Mouse (Mus musculus): ENCODE measurements around the gene Vezt.

Gene Vezt

GRCm38 (mm10) chr10:93967486-93967885 lies 68.1 kb downstream of the Vezt start:
- peak in 1 of 2 experiments; percentile 43 for DNase-seq (ENCODE audit: inconsistent age in 2 of 2, low spot score in 1 of 2)

GRCm38 (mm10) chr10:93954023-93954422 lies 81.6 kb downstream of the Vezt start:
- DNase-seq (ENCODE audit: inconsistent age in 2 of 2, low spot score in 1 of 2), result no peak

- DNase-seq (ENCODE audit: inconsistent age in 2 of 2, low spot score in 1 of 2), result no peak
These were observed 82.1 kb downstream of the Vezt start for GRCm38 (mm10) chr10:93953504-93953903.

GRCm38 (mm10) chr10:93950991-93951390 lies 84.6 kb downstream of the Vezt start:
- DNase-seq (ENCODE audit: inconsistent age in 2 of 2, low spot score in 1 of 2), result no peak

DNA sequence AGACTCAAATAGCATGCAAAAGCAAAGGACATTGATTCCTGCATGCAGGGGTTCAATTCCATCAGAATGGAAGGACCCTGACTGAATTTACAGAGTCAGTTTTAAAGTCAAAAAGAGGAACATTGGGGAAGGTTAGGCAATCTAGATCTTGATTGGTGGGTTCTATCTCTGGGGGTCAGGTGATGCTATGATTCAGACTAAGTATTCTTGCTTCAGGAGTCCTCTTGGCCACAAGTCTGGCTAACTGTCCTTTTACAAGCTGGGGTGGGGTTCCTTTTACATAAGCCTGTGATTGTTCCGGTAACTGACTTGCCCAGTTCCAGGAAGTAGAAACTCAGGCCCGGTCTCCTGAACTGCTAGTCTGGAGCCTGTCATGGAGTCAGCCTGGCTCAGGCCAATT lies 85.7 kb downstream of the Vezt start:
- DNase-seq (ENCODE audit: inconsistent age in 2 of 2, low spot score in 1 of 2), result no peak

- DNase-seq (ENCODE audit: inconsistent age in 2 of 2, low spot score in 1 of 2), result no peak
These were observed 89.6 kb downstream of the Vezt start for GRCm38 (mm10) chr10:93945843-93946499.

GRCm38 (mm10) chr10:93945364-93945763 lies 90.3 kb downstream of the Vezt start:
- peak; percentile 46 to 85 for DNase-seq (ENCODE audit: inconsistent age in 2 of 2, low spot score in 1 of 2)

DNA sequence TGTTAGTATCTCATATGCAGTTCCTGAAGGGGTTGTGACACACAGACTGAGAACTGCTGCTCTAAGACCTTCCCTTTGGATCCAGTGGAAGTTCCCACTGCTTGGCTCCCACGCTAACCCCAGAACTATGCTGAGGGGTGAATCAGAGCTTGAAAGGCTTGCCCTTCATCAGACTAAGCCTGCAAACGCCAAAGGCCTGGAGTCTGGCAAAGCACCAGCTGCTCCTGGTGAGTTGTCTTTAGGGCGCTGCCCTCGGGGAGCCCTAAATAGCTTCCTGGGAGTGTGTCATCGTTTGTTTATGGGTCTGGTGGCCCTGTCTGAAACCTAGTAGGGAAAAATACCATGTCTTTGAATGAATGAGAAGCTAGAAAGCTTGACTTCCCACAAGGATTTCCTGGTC lies 91.4 kb downstream of the Vezt start:
- peak; percentile 89 to 94 for DNase-seq (ENCODE audit: inconsistent age in 2 of 2, low spot score in 1 of 2)

GRCm38 (mm10) chr10:93940279-93940678 lies 95.3 kb downstream of the Vezt start:
- no peak for DNase-seq (ENCODE audit: inconsistent age in 2 of 2, low spot score in 1 of 2)

DNA sequence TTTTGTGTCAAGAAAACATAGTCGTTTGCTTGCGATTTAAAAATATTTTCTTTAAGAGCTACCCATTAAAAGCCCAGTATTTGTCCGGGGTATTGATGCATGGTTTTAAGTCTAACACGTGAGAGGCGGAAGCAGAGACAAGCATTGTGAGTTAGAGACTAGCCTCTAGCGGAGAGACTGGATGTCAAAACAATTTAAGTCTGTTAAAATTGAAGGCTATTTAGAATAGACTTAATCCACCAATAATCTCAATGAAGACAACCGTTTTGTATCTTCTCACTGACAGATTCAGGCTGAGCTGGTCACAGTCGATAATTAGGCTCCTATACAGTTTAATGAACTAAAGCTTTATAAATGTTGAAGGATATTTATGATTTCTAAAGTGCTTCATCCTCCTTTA lies 95.9 kb downstream of the Vezt start:
- DNase-seq (ENCODE audit: inconsistent age in 2 of 2, low spot score in 1 of 2), result no peak

GRCm38 (mm10) chr10:93938844-93939271 lies 96.8 kb downstream of the Vezt start:
- DNase-seq (ENCODE audit: inconsistent age in 2 of 2, low spot score in 1 of 2), result no peak

- DNase-seq (ENCODE audit: inconsistent age in 2 of 2, low spot score in 1 of 2), result peak; percentile 85 to 90
These were observed 101.6 kb downstream of the Vezt start for GRCm38 (mm10) chr10:93933980-93934379.

- peak; percentile 86 to 91 for DNase-seq (ENCODE audit: inconsistent age in 2 of 2, low spot score in 1 of 2)
These were observed 102.8 kb downstream of the Vezt start for GRCm38 (mm10) chr10:93932861-93933260.

DNA sequence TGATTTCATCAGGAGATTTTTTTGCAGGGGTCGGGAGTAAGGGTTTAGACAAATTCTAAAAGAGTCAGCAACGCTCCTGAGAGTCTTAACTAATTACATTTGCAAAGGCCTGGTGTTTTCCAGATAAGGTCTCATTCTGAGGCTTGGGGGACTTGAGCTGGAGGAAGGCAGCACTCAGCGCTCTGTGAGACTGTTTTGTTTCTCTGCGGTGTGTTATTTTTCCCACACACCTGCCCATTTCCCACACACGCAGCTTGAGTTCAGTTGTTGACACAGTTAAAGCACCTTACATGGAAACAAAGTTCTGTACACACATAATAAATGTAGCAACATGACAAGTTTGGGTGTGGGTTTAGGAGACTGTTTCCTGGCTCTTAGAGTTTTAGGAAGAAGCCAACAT lies 103.6 kb downstream of the Vezt start:
- no peak for DNase-seq (ENCODE audit: inconsistent age in 2 of 2, low spot score in 1 of 2)

DNA sequence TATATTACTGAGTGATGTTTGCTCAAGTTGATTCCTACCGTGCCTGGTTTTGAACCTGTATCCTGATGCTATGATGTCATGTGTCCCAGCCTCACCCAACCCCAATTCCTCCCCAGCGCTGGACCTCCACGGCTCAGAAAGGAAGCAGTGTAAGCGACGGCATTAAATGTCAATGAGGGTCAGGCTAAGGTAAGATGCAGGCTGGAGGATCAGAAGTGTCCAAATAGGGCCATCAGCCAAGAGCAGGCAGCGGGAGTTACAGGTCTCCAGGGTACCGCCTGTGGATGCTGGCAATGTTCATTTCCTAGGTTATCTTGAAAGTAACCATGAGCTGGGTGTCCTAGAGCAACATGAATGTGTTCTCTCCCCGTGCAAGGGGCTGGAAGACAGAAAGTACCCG lies 104.2 kb downstream of the Vezt start:
- no peak for DNase-seq (ENCODE audit: inconsistent age in 2 of 2, low spot score in 1 of 2)

DNA sequence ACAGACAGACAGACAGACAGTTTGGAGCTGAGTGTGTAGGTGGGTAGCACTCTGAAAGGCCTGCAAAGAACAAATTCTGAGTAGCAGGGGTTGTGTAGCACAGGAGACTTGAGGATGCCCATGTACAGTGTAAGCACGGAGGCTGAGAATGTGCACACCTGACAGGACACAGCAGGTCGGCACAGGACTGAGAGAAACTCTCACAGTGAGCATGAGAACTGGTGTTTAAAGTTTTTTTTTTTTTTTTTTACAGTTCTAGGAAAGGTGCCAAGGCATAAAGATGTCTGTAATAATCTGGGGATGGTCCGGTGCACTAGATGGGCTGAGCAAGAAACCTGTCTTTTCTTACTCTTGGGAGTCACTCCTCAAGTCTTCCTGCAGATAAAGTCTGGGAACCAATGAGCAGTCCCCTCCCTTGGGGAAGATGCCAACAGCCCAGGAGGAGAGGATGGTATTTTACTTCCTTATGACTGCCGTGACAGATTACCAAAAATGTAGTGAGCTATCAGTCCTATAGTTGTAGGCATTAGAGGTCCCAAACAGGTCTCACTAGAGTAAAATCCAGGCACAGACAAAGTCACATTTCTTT lies 105.3 kb downstream of the Vezt start:
- no peak for DNase-seq (ENCODE audit: inconsistent age in 2 of 2, low spot score in 1 of 2)

DNA sequence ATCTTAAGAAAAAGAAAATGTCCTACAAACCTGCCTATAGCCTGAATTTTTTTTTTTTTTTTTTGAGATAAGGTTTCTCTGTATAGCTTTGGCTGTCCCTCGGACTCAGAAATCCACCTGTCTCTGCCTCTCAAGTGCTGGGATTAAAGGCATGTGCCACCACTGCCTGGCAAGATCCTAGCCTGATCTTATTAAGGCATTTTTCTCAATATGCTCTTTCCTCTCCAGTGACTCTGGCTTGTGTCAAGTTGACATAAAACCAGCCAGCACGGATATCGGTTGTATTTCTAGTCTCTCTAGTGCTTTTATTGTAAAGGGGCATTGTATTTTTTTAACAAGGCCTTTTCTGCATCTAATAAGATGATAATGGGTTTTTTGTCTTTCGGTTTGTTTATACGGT lies 111.0 kb downstream of the Vezt start:
- DNase-seq (ENCODE audit: inconsistent age in 2 of 2, low spot score in 1 of 2), result no peak

DNA sequence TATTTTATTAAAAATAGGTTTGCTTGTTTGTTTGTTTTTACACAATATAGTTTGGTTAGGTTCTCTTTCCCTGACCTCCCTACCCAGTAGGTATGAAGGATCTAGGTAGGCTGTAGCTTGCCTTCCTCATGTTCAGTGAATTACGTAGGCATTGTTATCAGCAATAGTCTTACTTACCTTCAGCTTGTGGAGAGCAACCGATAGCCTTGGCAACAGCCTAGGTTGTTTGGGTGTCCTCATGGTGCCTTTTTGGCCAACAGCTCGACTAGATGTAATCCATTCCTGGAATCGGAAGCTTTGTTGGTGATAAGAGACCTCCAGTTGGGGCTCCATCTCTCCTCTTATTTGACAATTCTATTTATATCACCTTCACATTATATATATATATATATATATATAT lies 114.5 kb downstream of the Vezt start:
- DNase-seq (ENCODE audit: inconsistent age in 2 of 2, low spot score in 1 of 2), result no peak

DNA sequence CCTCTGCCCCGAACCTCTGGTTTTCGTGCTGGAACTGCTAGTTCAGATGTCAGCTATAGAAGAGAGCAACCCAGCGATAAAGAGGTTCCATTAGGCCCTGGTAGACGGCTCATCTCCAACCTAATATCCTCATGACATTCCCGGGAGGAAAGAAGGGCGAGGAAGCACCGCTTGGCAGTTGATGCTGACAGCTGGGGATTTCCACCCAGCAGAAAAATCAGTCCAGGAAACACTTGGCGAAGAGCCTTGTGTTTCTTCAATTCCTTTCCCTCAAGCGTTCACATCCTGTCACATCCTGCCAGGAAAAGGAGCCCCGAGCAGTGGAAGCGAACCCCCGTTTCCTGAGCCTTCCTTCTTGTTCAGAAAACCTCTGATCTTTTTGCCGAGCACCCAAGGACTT lies 116.4 kb downstream of the Vezt start:
- DNase-seq (ENCODE audit: inconsistent age in 2 of 2, low spot score in 1 of 2), result peak; percentile 26 to 67

GRCm38 (mm10) chr10:93918701-93919100 lies 116.9 kb downstream of the Vezt start:
- DNase-seq (ENCODE audit: inconsistent age in 2 of 2, low spot score in 1 of 2), result peak; percentile 58 to 68

GRCm38 (mm10) chr10:93918087-93918486 lies 117.5 kb downstream of the Vezt start:
- no peak for DNase-seq (ENCODE audit: inconsistent age in 2 of 2, low spot score in 1 of 2)

DNA sequence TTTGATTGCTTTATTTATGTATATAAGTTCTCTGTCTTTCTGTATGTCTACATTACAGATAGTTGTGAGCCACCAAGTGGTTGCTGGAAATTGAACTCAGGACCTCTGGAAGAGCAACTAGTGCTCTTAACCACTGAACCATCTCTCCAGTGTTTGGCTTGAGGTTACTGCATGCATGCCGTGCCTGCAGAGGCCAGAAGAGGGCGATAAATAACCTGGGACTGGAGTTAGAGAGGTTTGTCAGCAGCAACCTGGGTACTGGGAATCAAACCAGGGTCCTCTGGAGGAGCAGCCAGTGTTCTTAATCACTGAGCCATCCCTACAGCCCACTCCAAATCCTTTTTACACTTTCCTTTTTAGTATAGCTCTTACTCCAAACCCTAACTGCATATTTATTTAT lies 118.8 kb downstream of the Vezt start:
- DNase-seq (ENCODE audit: inconsistent age in 2 of 2, low spot score in 1 of 2), result no peak
